Mouse (Mus musculus): ENCODE measurements around the gene Syde1. TPM values are rescaled to one million over a fixed set of nuclear protein-coding genes. Genes with fewer than 3 reads are reported as not detected.

Syde1 gene
- total RNA-seq, 1 experiment from 2014 or later, result 0.48 TPM

DNA sequence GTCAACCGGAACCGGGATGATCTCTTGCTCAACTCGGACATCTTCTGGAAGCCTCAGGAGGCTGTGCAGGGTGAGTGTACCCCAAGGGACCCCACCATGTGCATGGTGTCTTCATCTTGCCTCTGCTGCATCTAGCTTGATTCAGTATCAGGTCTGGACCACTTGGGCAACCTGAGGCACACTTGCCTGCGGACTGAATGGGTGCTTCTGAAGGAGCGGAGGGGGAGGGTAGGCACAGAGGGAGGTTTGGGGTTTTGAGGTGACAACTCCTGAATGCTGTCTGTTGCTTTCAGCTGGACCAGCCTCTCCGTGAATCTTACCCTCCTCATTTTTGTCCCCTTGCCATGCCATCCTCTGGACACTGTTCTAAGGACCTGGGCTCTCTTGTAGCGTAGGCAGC lies 10.6 kb downstream of the Syde1 start:
- no peak for ATAC-seq (replicated peaks; ENCODE audit: insufficient number of reproducible peaks, low FRiP score, low TSS enrichment, poor library complexity, severe bottlenecking)

DNA sequence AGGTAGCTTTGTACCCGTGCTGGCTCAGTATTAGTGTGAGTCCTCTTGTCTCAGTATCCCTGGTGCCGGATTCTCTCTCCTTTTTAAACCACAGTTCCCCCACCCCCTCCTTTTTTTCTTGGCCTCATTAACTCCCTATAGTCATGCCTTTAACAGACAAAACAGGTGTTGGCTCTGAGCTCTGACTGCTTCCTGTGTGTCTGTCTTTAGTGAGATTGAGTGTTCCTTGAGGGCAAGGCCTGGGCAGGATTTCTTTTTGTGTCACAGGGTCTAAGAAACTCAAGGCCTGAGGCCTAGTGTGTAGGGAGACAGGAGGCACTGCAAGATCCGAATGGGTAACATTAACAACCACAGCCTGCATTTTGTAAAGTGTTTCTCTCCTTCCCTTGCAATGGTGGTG lies 13.6 kb downstream of the Syde1 start:
- ATAC-seq (replicated peaks; ENCODE audit: insufficient number of reproducible peaks, low FRiP score, low TSS enrichment, poor library complexity, severe bottlenecking), result no peak

GRCm38 (mm10) chr10:78576435-78577184 lies 15.2 kb downstream of the Syde1 start:
- ATAC-seq (replicated peaks; ENCODE audit: insufficient number of reproducible peaks, low FRiP score, low TSS enrichment, poor library complexity, severe bottlenecking), result no peak

DNA sequence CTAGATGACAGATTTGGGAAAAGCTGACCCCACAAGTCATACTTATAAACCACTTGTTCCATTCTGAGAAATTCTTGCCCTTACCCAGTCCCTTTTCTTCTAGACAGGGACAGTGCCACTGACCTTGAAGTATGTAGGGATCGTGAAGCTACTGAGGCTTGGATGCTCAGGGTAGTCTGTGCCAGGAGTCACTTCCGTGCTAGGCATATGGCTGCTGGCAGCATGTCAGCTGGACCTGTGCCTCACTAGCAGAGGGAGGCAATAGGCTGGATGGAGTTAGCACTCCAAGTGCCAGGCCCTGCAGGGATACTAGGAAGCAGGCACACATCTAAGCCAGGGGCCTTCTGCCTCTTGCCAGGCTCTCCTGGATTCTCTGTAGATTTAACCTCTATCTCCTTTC lies 16.1 kb downstream of the Syde1 start:
- no peak for ATAC-seq (replicated peaks; ENCODE audit: insufficient number of reproducible peaks, low FRiP score, low TSS enrichment, poor library complexity, severe bottlenecking)

- ATAC-seq (replicated peaks; ENCODE audit: insufficient number of reproducible peaks, low FRiP score, low TSS enrichment, poor library complexity, severe bottlenecking), result no peak
Measured at GRCm38 (mm10) chr10:78575105-78575632, 16.6 kb downstream of the Syde1 start.

- peak; percentile 83 for ATAC-seq (replicated peaks; ENCODE audit: insufficient number of reproducible peaks, low FRiP score, low TSS enrichment, poor library complexity, severe bottlenecking)
Measured at GRCm38 (mm10) chr10:78574250-78575104, 17.3 kb downstream of the Syde1 start, which contains the start of gene Ilvbl. TSS of gene Ilvbl (plus strand) at chr10:78574346.

- no peak for ATAC-seq (replicated peaks; ENCODE audit: insufficient number of reproducible peaks, low FRiP score, low TSS enrichment, poor library complexity, severe bottlenecking)
Measured at GRCm38 (mm10) chr10:78573226-78573625, 18.5 kb downstream of the Syde1 start.

GRCm38 (mm10) chr10:78570897-78571296 lies 20.9 kb downstream of the Syde1 start:
- ATAC-seq (replicated peaks; ENCODE audit: insufficient number of reproducible peaks, low FRiP score, low TSS enrichment, poor library complexity, severe bottlenecking), result no peak

- no peak for ATAC-seq (replicated peaks; ENCODE audit: insufficient number of reproducible peaks, low FRiP score, low TSS enrichment, poor library complexity, severe bottlenecking)
Measured at GRCm38 (mm10) chr10:78570416-78570815, 21.3 kb downstream of the Syde1 start.

DNA sequence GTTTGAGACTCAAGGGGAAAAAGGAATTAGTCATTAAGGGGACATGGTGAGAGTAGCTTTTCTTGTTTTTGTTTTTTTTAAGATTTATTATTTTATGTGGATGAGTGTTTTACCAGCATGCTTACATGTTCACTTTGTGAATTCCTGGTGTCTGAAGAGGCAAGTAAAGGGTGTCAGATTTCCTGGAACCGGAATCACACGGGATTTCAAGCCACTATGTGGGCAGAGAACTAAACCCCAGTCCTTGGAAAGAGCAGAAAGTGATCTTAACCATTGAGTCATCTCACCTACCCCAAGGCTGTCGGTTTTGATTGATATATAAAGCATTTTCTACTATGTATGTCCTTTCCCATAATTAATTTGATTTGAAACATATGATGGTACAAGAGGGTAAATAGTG lies 22.1 kb downstream of the Syde1 start:
- ATAC-seq (replicated peaks; ENCODE audit: insufficient number of reproducible peaks, low FRiP score, low TSS enrichment, poor library complexity, severe bottlenecking), result no peak

DNA sequence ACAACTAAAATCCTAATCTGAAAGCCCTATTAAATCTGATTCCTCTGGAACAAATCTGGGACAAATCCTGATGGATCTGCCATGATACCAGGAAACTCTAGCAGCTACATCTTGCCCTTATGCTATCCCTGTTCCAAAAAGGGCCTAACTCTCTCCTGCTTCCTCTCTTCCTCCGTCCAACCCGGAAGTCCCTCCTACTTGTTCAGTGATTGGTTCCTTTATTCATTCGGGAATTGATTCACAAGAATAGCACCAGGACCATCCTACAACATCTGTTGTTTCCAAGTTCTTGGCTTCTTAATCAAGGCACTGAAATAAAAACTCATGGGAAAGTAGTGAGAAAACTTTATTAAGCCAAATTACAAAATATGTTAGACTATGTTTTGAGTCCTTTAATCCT lies 22.6 kb downstream of the Syde1 start:
- no peak for ATAC-seq (replicated peaks; ENCODE audit: insufficient number of reproducible peaks, low FRiP score, low TSS enrichment, poor library complexity, severe bottlenecking)

- ATAC-seq (replicated peaks; ENCODE audit: insufficient number of reproducible peaks, low FRiP score, low TSS enrichment, poor library complexity, severe bottlenecking), result no peak
Measured at GRCm38 (mm10) chr10:78565070-78565469, 26.7 kb downstream of the Syde1 start.

- ATAC-seq (replicated peaks; ENCODE audit: insufficient number of reproducible peaks, low FRiP score, low TSS enrichment, poor library complexity, severe bottlenecking), result no peak
Measured at GRCm38 (mm10) chr10:78540943-78541342, 50.8 kb downstream of the Syde1 start.

Other genes starting within 250 kb of the Syde1 start
- gene Agpat3, start 239.5 kb downstream of the Syde1 start, total RNA-seq (2017), result 40.0 to 87.7 TPM (median 46.4 TPM) in 3 replicates
- 298 to 382 TPM (median 299 TPM) in 3 replicates for gene Rrp1, start 178.9 kb downstream of the Syde1 start, total RNA-seq (2017)
- gene Cstb, start 166.3 kb downstream of the Syde1 start, total RNA-seq (2017), result 24.8 to 42.0 TPM (median 26.4 TPM) in 3 replicates
- 5.5 to 7.5 TPM (median 6.9 TPM) in 3 replicates for gene Pdxk, start 127.0 kb downstream of the Syde1 start, total RNA-seq (2017)
- gene Olfr1358, start 74.5 kb downstream of the Syde1 start, total RNA-seq (2017), result not detected in 3 replicates
- 26.1 to 44.1 TPM (median 30.4 TPM) in 3 replicates for gene Ilvbl, start 17.6 kb downstream of the Syde1 start, total RNA-seq (2017)
- not detected in 3 replicates for gene Olfr1357, start 26.1 kb upstream of the Syde1 start, total RNA-seq (2017)
- not detected in 3 replicates for gene Casp14, start 126.3 kb upstream of the Syde1 start, total RNA-seq (2017)
- gene Ccdc105, start 161.1 kb upstream of the Syde1 start, total RNA-seq (2017), result not detected in 3 replicates
- not detected in 3 replicates for gene Slc1a6, start 188.5 kb upstream of the Syde1 start, total RNA-seq (2017)